Mouse (Mus musculus): Measurements from ENCODE around the gene Nfkbie. TPM values are rescaled to one million over a fixed set of nuclear protein-coding genes. Genes with fewer than 3 reads are reported as not detected.

Gene Nfkbie
- polyA plus RNA-seq, 1 experiment from 2014 or later, result 4.0 TPM

GRCm38 (mm10) chr17:45601877-45602304, 46.4 kb downstream of the Nfkbie start, which contains the start of gene Mymx:
Gene Mymx, minus strand, starts transcription at chr17:45602102.
- H3K4me2 ChIP-seq (ENCODE audit: low read length), result peak within 1 kb of the TSS; percentile 3; the same call in 1 of the 2 replicates
- peaks cover 28% of the 10 kb centered on the region for H3K4me1 ChIP-seq (replicated peaks; ENCODE audit: control insufficient read depth, insufficient read depth, low read length)
- 35% methylated on average over 6 of the region's 6 CpGs for WGBS
- no peak within 1 kb of the TSS for H3K27ac ChIP-seq (ENCODE audit: low read depth)
- no peak for ATAC-seq (replicated peaks; ENCODE audit: low FRiP score, low TSS enrichment, low read depth)
- no peak for DNase-seq (ENCODE audit: low spot score)
- H3K9ac ChIP-seq (ENCODE audit: low read length), result no peak within 1 kb of the TSS
- no peaks in the 10 kb centered on the region for H3K36me3 ChIP-seq (ENCODE audit: control insufficient read depth, insufficient read depth, low read length)
- H3K9me3 ChIP-seq (ENCODE audit: control insufficient read depth, low read length), result no peaks in the 10 kb centered on the region
- no peak within 1 kb of the TSS for H3K4me3 ChIP-seq (ENCODE audit: low read depth, low read length)
- peaks cover 4% of the 10 kb centered on the region; the same call in 1 of the 2 replicates for H3K27me3 ChIP-seq (replicated peaks; ENCODE audit: control insufficient read depth, insufficient read depth, low read length)

GRCm38 (mm10) chr17:45602984-45603383, 47.5 kb downstream of the Nfkbie start:
- no peaks in the 10 kb centered on the region for H3K9me3 ChIP-seq (ENCODE audit: control insufficient read depth, low read length)
- peaks cover 24% of the 10 kb centered on the region for H3K4me1 ChIP-seq (replicated peaks; ENCODE audit: control insufficient read depth, insufficient read depth, low read length)
- H3K4me2 ChIP-seq (ENCODE audit: low read length), result no peak overlapping the region
- DNase-seq (ENCODE audit: low spot score) (no peak), ATAC-seq (replicated peaks; ENCODE audit: low FRiP score, low TSS enrichment, low read depth) (no peak)
- H3K9ac ChIP-seq (ENCODE audit: low read length), result no peak overlapping the region
- no peaks in the 10 kb centered on the region for H3K36me3 ChIP-seq (ENCODE audit: control insufficient read depth, insufficient read depth, low read length)
- peaks cover 4% of the 10 kb centered on the region; the same call in 1 of the 2 replicates for H3K27me3 ChIP-seq (replicated peaks; ENCODE audit: control insufficient read depth, insufficient read depth, low read length)
- no peak overlapping the region for H3K4me3 ChIP-seq (ENCODE audit: low read depth, low read length)
- WGBS, result 85% methylated on average over 3 of the region's 3 CpGs
- no peak overlapping the region for H3K27ac ChIP-seq (ENCODE audit: low read depth)

- Histone ChIP-seq H3K27me3 (replicated peaks; ENCODE audit: control insufficient read depth, insufficient read depth, low read length) (no peaks in the 10 kb centered on the region), H3K9ac (ENCODE audit: low read length) (no peak overlapping the region), H3K4me2 (ENCODE audit: low read length) (no peak overlapping the region), H3K36me3 (ENCODE audit: control insufficient read depth, insufficient read depth, low read length) (no peaks in the 10 kb centered on the region), H3K4me1 (replicated peaks; ENCODE audit: control insufficient read depth, insufficient read depth, low read length) (peaks cover 1% of the 10 kb centered on the region), H3K27ac (ENCODE audit: low read depth) (no peak overlapping the region), H3K9me3 (ENCODE audit: control insufficient read depth, low read length) (no peaks in the 10 kb centered on the region), H3K4me3 (ENCODE audit: low read depth, low read length) (no peak overlapping the region)
- 74% methylated on average over 15 of the region's 15 CpGs for WGBS
- DNase-seq (ENCODE audit: low spot score) (no peak), ATAC-seq (replicated peaks; ENCODE audit: low FRiP score, low TSS enrichment, low read depth) (no peak)
Observed at GRCm38 (mm10) chr17:45606992-45607879, 51.7 kb downstream of the Nfkbie start.

GRCm38 (mm10) chr17:45608396-45608795, 52.9 kb downstream of the Nfkbie start:
- Histone ChIP-seq H3K4me2 (ENCODE audit: low read length) (no peak overlapping the region), H3K4me3 (ENCODE audit: low read depth, low read length) (no peak overlapping the region), H3K9ac (ENCODE audit: low read length) (no peak overlapping the region), H3K27ac (ENCODE audit: low read depth) (no peak overlapping the region), H3K9me3 (ENCODE audit: control insufficient read depth, low read length) (no peaks in the 10 kb centered on the region), H3K27me3 (replicated peaks; ENCODE audit: control insufficient read depth, insufficient read depth, low read length) (no peaks in the 10 kb centered on the region), H3K36me3 (ENCODE audit: control insufficient read depth, insufficient read depth, low read length) (no peaks in the 10 kb centered on the region), H3K4me1 (replicated peaks; ENCODE audit: control insufficient read depth, insufficient read depth, low read length) (no peaks in the 10 kb centered on the region)
- ATAC-seq (replicated peaks; ENCODE audit: low FRiP score, low TSS enrichment, low read depth), result no peak
- WGBS, result 91% methylated on average over 4 of the region's 4 CpGs
- no peak for DNase-seq (ENCODE audit: low spot score)

GRCm38 (mm10) chr17:45610144-45610866, 54.8 kb downstream of the Nfkbie start:
- no peaks in the 10 kb centered on the region for H3K27me3 ChIP-seq (replicated peaks; ENCODE audit: control insufficient read depth, insufficient read depth, low read length)
- H3K9ac ChIP-seq (ENCODE audit: low read length), result no peak overlapping the region
- no peak for ATAC-seq (replicated peaks; ENCODE audit: low FRiP score, low TSS enrichment, low read depth)
- H3K4me2 ChIP-seq (ENCODE audit: low read length), result no peak overlapping the region
- no peak overlapping the region for H3K4me3 ChIP-seq (ENCODE audit: low read depth, low read length)
- no peak for DNase-seq (ENCODE audit: low spot score)
- H3K9me3 ChIP-seq (ENCODE audit: control insufficient read depth, low read length), result no peaks in the 10 kb centered on the region
- H3K36me3 ChIP-seq (ENCODE audit: control insufficient read depth, insufficient read depth, low read length), result no peaks in the 10 kb centered on the region
- WGBS, result 35% methylated on average over 5 of the region's 5 CpGs
- H3K27ac ChIP-seq (ENCODE audit: low read depth), result no peak overlapping the region
- no peaks in the 10 kb centered on the region for H3K4me1 ChIP-seq (replicated peaks; ENCODE audit: control insufficient read depth, insufficient read depth, low read length)

GRCm38 (mm10) chr17:45612008-45612407, 56.5 kb downstream of the Nfkbie start:
- no peak overlapping the region for H3K9ac ChIP-seq (ENCODE audit: low read length)
- 64% methylated on average over 8 of the region's 8 CpGs for WGBS
- no peak for ATAC-seq (replicated peaks; ENCODE audit: low FRiP score, low TSS enrichment, low read depth)

More at GRCm38 (mm10) chr17:45612008-45612407, 56.5 kb downstream of the Nfkbie start:
- Histone ChIP-seq H3K4me2 (ENCODE audit: low read length) (no peak overlapping the region), H3K27ac (ENCODE audit: low read depth) (no peak overlapping the region), H3K4me3 (ENCODE audit: low read depth, low read length) (no peak overlapping the region), H3K9me3 (ENCODE audit: control insufficient read depth, low read length) (no peaks in the 10 kb centered on the region), H3K4me1 (replicated peaks; ENCODE audit: control insufficient read depth, insufficient read depth, low read length) (no peaks in the 10 kb centered on the region), H3K36me3 (ENCODE audit: control insufficient read depth, insufficient read depth, low read length) (no peaks in the 10 kb centered on the region), H3K27me3 (replicated peaks; ENCODE audit: control insufficient read depth, insufficient read depth, low read length) (no peaks in the 10 kb centered on the region)
- no peak for DNase-seq (ENCODE audit: low spot score)

Other genes starting within 250 kb of the Nfkbie start
- 62.6 and 68.3 TPM in 2 replicates for gene Cdc5l, start 122.0 kb upstream of the Nfkbie start, polyA plus RNA-seq (2014; fragmentation: Nextera tagmentation; extraction: Ambion mirVana)
- gene Spats1, start 80.3 kb upstream of the Nfkbie start, polyA plus RNA-seq (2014; fragmentation: Nextera tagmentation; extraction: Ambion mirVana), result 0.59 and 0.65 TPM in 2 replicates
- 16.1 and 17.3 TPM in 2 replicates for gene Aars2, start 48.9 kb upstream of the Nfkbie start, polyA plus RNA-seq (2014; fragmentation: Nextera tagmentation; extraction: Ambion mirVana)
- 0.60 and 0.70 TPM in 2 replicates for gene Tcte1, start 32.3 kb upstream of the Nfkbie start, polyA plus RNA-seq (2014; fragmentation: Nextera tagmentation; extraction: Ambion mirVana)
- gene Tmem151b, start 6.0 kb upstream of the Nfkbie start, polyA plus RNA-seq (2014; fragmentation: Nextera tagmentation; extraction: Ambion mirVana), result 2.1 and 2.3 TPM in 2 replicates
- 136 and 146 TPM in 2 replicates for gene Slc35b2, start 8.2 kb downstream of the Nfkbie start, polyA plus RNA-seq (2014; fragmentation: Nextera tagmentation; extraction: Ambion mirVana)
- 1,628 and 1,680 TPM in 2 replicates for gene Hsp90ab1, start 17.6 kb downstream of the Nfkbie start, polyA plus RNA-seq (2014; fragmentation: Nextera tagmentation; extraction: Ambion mirVana)
- 79.7 and 82.7 TPM in 2 replicates for gene Slc29a1, start 43.9 kb downstream of the Nfkbie start, polyA plus RNA-seq (2014; fragmentation: Nextera tagmentation; extraction: Ambion mirVana)
- 0.31 TPM in 1 of 2 replicates, not detected in the other for gene Mymx, start 46.4 kb downstream of the Nfkbie start, polyA plus RNA-seq (2014; fragmentation: Nextera tagmentation; extraction: Ambion mirVana)
- not detected in 2 replicates for gene Capn11, start 103.6 kb downstream of the Nfkbie start, polyA plus RNA-seq (2014; fragmentation: Nextera tagmentation; extraction: Ambion mirVana)
- gene Mrpl14, start 130.6 kb downstream of the Nfkbie start, polyA plus RNA-seq (2014; fragmentation: Nextera tagmentation; extraction: Ambion mirVana), result 168 and 173 TPM in 2 replicates
- 25.2 and 29.3 TPM in 2 replicates for gene Tmem63b, start 131.2 kb downstream of the Nfkbie start, polyA plus RNA-seq (2014; fragmentation: Nextera tagmentation; extraction: Ambion mirVana)
- gene 1600014C23Rik, start 178.1 kb downstream of the Nfkbie start, polyA plus RNA-seq (2014; fragmentation: Nextera tagmentation; extraction: Ambion mirVana), result not detected in 2 replicates

All from intestine, embryonic 14.5 days (tissue).